Mouse (Mus musculus): Measurements from ENCODE around the gene Adam15.

Gene Adam15

GRCm38 (mm10) chr3:89349869-89350501 is at the start of gene Adam15:
TSS of gene Adam15 (minus strand) at chr3:89349996.
- in situ Hi-C loops (cut with MseI, MboI), result no loop called here

GRCm38 (mm10) chr3:89396654-89397005 is 46.8 kb upstream of the Adam15 start:
- in situ Hi-C loops (cut with MseI, MboI), result no loop called here

- in situ Hi-C loops (cut with MseI, MboI), result no loop called here
These were observed 46.2 kb upstream of the Adam15 start for GRCm38 (mm10) chr3:89395806-89396653.

- in situ Hi-C loops (cut with MseI, MboI), result no loop called here
These were observed 45.6 kb upstream of the Adam15 start for GRCm38 (mm10) chr3:89395419-89395805.

GRCm38 (mm10) chr3:89394894-89395256 is 45.1 kb upstream of the Adam15 start:
- in situ Hi-C loops (cut with MseI, MboI), result no loop called here

- in situ Hi-C loops (cut with MseI, MboI), result no loop called here
These were observed 44.5 kb upstream of the Adam15 start, which contains the start of gene Zbtb7b for GRCm38 (mm10) chr3:89394006-89394893. TSS of gene Zbtb7b (minus strand) at chr3:89394776.

- in situ Hi-C loops (cut with MseI, MboI), result no loop called here
These were observed 43.8 kb upstream of the Adam15 start for GRCm38 (mm10) chr3:89393605-89394004.

GRCm38 (mm10) chr3:89392871-89393311 is 43.1 kb upstream of the Adam15 start:
- in situ Hi-C loops (cut with MseI, MboI), result no loop called here

- in situ Hi-C loops (cut with MseI, MboI), result no loop called here
These were observed 42.1 kb upstream of the Adam15 start for GRCm38 (mm10) chr3:89391663-89392511.

GRCm38 (mm10) chr3:89390699-89391662 is 41.2 kb upstream of the Adam15 start:
- in situ Hi-C loops (cut with MseI, MboI), result no loop called here

GRCm38 (mm10) chr3:89390111-89390515 is 40.3 kb upstream of the Adam15 start:
- in situ Hi-C loops (cut with MseI, MboI), result no loop called here

GRCm38 (mm10) chr3:89388901-89389740 is 39.3 kb upstream of the Adam15 start:
- in situ Hi-C loops (cut with MseI, MboI), result no loop called here

GRCm38 (mm10) chr3:89388134-89388881 is 38.5 kb upstream of the Adam15 start:
- in situ Hi-C loops (cut with MseI, MboI), result no loop called here

- in situ Hi-C loops (cut with MseI, MboI), result no loop called here
These were observed 37.8 kb upstream of the Adam15 start for GRCm38 (mm10) chr3:89387632-89388031.

- in situ Hi-C loops (cut with MseI, MboI), result no loop called here
These were observed 36.9 kb upstream of the Adam15 start for GRCm38 (mm10) chr3:89386438-89387420.

GRCm38 (mm10) chr3:89385451-89385850 is 35.7 kb upstream of the Adam15 start:
- in situ Hi-C loops (cut with MseI, MboI), result no loop called here
